Mouse (Mus musculus): ENCODE results near the gene Hist3h2a. TPM values are rescaled to one million over a fixed set of nuclear protein-coding genes. Genes with fewer than 3 reads are reported as not detected.

The Hist3h2a gene
- total and polyA plus RNA-seq, 3 experiments, result 13.5 to 108 (median 107) TPM

DNA sequence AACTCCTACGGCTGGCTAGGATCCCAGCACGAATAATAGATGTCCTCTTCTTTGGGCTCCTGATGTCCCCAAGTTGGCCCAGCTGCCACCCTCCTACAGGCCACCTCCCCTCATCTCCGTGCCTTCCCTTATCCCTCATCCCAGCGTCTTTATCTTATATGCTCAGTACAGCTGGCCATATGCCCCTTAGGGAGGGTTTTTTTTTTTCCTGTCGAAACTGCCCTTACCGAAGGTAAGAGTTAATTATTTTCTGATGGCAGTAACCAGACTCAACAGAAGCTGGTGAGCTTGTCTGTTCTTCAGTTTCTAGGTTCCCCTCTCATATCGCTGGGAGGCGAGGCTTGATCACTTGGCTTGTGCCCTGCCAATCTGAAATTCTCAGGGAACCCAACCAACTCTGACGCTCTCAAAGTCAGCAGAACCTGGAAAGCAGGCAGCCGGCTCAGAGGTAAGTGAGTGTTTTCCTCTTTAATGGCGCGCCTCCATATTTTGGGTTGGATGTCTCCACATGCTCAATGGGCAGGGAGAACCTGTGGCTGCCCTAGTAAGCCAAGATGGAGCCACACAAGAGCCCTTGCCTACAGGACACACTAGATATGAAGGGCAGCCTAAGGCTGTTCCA lies 36.6 kb upstream of the Hist3h2a start, which contains the start of gene Btnl10:
TSS of gene Btnl10 (plus strand) at position 164 of the 622 bp plus-strand sequence.
- H3K4me1 ChIP-seq (ENCODE audit: insufficient read depth, low read depth, low read length), result peaks cover 25% of the 10 kb centered on the region
- DNase-seq (ENCODE audit: low spot score), result no peak
- H3K4me3 ChIP-seq (ENCODE audit: low read depth, low read length), result no peak within 1 kb of the TSS

DNA sequence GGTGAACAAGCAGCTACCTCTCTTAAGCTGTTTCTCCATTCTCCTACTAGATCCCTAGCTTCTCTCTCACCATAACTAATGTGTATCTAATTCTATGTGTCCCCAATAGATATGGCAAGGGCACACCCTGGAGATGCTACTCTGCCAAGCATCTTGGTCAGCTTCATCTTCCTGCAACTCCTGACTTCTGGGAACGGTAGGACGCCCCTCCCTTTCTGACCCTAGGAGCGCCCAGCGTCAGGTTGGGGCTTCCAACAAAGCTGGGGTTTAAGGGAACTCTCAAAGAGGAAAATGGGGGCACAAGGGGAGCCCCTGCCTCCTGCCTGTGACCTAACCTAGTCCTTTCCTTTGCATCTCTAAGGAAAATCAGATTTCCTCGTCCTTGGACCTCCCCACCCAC lies 35.7 kb upstream of the Hist3h2a start:
- Histone ChIP-seq H3K27me3 (ENCODE audit: insufficient read depth, low read length) (peaks cover 58% of the 10 kb centered on the region), H3K4me1 (ENCODE audit: insufficient read depth, low read depth, low read length) (peaks cover 18% of the 10 kb centered on the region), H3K9me3 (replicated peaks) (no peaks in the 10 kb centered on the region), H3K36me3 (replicated peaks) (no peaks in the 10 kb centered on the region), H3K4me3 (ENCODE audit: low read depth, low read length) (no peak overlapping the region)
- no peak for DNase-seq (ENCODE audit: low spot score)
- no peak for ATAC-seq (ENCODE audit: extremely low read depth, insufficient number of reproducible peaks, low FRiP score, poor library complexity, severe bottlenecking)
- no peak for TF ChIP-seq GATA2 (IDR thresholded peaks at IDR 0.05; ENCODE audit: borderline replicate concordance, low read depth, low read length)
- no peak for TF ChIP-seq CTCF (IDR thresholded peaks at IDR 0.05; ENCODE audit: low read depth, low read length)

More for the DNA sequence above, 36.6 kb upstream of the Hist3h2a start, which contains the start of gene Btnl10:
- no peak for ATAC-seq (ENCODE audit: extremely low read depth, insufficient number of reproducible peaks, low FRiP score, poor library complexity, severe bottlenecking)
- Histone ChIP-seq H3K27me3 (ENCODE audit: insufficient read depth, low read length) (peaks cover 49% of the 10 kb centered on the region), H3K9me3 (replicated peaks) (no peaks in the 10 kb centered on the region), H3K36me3 (replicated peaks) (no peaks in the 10 kb centered on the region)
- TF ChIP-seq CTCF (IDR thresholded peaks at IDR 0.05; ENCODE audit: low read depth, low read length) (no peak), POLR2AphosphoS5 (IDR thresholded peaks at IDR 0.05; ENCODE audit: insufficient replicate concordance, low read depth, low read length) (no peak), GATA1 (IDR thresholded peaks at IDR 0.05; ENCODE audit: borderline replicate concordance, low read length) (no peak), TAL1 (conservative IDR thresholded peaks at IDR 0.05; ENCODE audit: low read depth, low read length) (no peak), GATA2 (IDR thresholded peaks at IDR 0.05; ENCODE audit: borderline replicate concordance, low read depth, low read length) (no peak)

DNA sequence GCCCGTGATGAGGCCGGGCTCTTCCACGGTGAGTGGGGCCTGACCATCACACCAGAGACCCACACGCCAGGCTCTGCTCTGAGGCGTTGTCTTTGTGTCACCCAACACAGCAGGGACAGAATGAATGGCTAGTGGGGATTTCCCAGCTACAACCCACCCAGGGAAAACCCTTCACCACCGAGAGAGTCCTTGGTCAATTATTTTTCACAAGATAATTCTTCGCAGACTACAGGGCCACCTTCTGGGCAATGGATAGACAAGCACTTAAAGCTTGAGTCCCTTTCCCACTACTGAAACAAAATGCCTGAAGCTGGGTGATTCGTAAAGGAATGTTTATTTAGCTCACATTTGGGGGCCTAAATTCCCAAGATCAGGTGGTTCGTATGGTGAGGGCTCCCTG lies 32.1 kb upstream of the Hist3h2a start:
- no peak for DNase-seq (ENCODE audit: low spot score)
- no peak for ATAC-seq (ENCODE audit: extremely low read depth, insufficient number of reproducible peaks, low FRiP score, poor library complexity, severe bottlenecking)
- Histone ChIP-seq H3K36me3 (replicated peaks) (no peaks in the 10 kb centered on the region), H3K27me3 (ENCODE audit: insufficient read depth, low read length) (peaks cover 64% of the 10 kb centered on the region), H3K4me3 (ENCODE audit: low read depth, low read length) (no peak overlapping the region), H3K9me3 (replicated peaks) (no peaks in the 10 kb centered on the region), H3K4me1 (ENCODE audit: insufficient read depth, low read depth, low read length) (peaks cover 3% of the 10 kb centered on the region; the same call in 1 of the 2 replicates)
- no peak for TF ChIP-seq CTCF (IDR thresholded peaks at IDR 0.05; ENCODE audit: low read depth, low read length)
- TF ChIP-seq GATA2 (IDR thresholded peaks at IDR 0.05; ENCODE audit: borderline replicate concordance, low read depth, low read length), result no peak
- no peak for TF ChIP-seq GATA1 (IDR thresholded peaks at IDR 0.05; ENCODE audit: borderline replicate concordance, low read length)
- no peak for TF ChIP-seq POLR2AphosphoS5 (IDR thresholded peaks at IDR 0.05; ENCODE audit: insufficient replicate concordance, low read depth, low read length)
- no peak for TF ChIP-seq TAL1 (conservative IDR thresholded peaks at IDR 0.05; ENCODE audit: low read depth, low read length)

DNA sequence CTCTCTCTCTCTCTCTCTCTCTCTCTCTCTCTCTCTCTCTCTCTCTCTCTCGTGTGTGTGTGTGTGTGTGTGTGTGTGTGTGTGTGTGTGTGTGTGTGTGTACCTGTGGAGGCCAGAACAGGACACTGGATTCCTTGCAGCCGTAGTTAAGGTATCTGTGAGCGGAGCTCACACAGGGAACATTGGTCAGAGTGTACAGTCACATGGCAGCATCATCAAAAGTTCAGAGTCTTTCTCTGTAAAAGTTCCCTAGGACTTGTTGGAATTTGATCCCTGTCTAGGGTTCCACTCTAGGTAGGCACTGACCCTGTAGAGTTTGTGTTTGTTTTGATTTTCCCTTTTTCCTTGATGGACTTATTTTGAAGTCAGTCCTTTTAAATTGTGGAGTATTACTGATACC lies 27.8 kb upstream of the Hist3h2a start:
- Histone ChIP-seq H3K4me3 (ENCODE audit: low read depth, low read length) (no peak overlapping the region), H3K36me3 (replicated peaks) (peaks cover 10% of the 10 kb centered on the region), H3K4me1 (ENCODE audit: insufficient read depth, low read depth, low read length) (peaks cover 12% of the 10 kb centered on the region), H3K9me3 (replicated peaks) (no peaks in the 10 kb centered on the region), H3K27me3 (ENCODE audit: insufficient read depth, low read length) (peaks cover 32% of the 10 kb centered on the region)
- no peak for DNase-seq (ENCODE audit: low spot score)
- no peak for TF ChIP-seq POLR2AphosphoS5 (IDR thresholded peaks at IDR 0.05; ENCODE audit: insufficient replicate concordance, low read depth, low read length)
- no peak for TF ChIP-seq GATA1 (IDR thresholded peaks at IDR 0.05; ENCODE audit: borderline replicate concordance, low read length)
- TF ChIP-seq CTCF (IDR thresholded peaks at IDR 0.05; ENCODE audit: low read depth, low read length), result no peak
- TF ChIP-seq GATA2 (IDR thresholded peaks at IDR 0.05; ENCODE audit: borderline replicate concordance, low read depth, low read length), result no peak
- TF ChIP-seq TAL1 (conservative IDR thresholded peaks at IDR 0.05; ENCODE audit: low read depth, low read length), result no peak
- no peak for ATAC-seq (ENCODE audit: extremely low read depth, insufficient number of reproducible peaks, low FRiP score, poor library complexity, severe bottlenecking)

DNA sequence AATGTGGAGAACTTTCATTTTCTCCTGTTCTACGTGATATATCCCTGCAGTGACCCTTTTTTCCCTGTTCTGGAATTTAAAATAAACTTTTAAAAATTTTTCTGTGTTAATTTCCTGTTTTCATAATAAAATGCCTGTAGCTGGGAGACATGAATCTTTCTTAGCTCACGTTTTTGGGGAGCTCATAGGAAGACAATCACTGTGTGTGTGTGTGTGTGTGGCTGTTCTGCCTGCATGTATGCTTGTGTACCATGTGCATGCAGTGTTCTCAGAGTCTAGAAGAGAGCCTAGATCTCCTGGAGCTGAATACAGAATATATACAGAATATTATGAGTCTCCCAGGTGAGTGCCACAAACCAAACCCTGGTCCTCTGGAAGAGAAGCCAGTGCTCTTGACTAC lies 27.4 kb upstream of the Hist3h2a start:
- peaks cover 15% of the 10 kb centered on the region for H3K4me1 ChIP-seq (ENCODE audit: insufficient read depth, low read depth, low read length)
- ATAC-seq (ENCODE audit: extremely low read depth, insufficient number of reproducible peaks, low FRiP score, poor library complexity, severe bottlenecking) (no peak), DNase-seq (ENCODE audit: low spot score) (no peak)
- H3K36me3 ChIP-seq (replicated peaks), result peaks cover 14% of the 10 kb centered on the region
- peaks cover 30% of the 10 kb centered on the region for H3K27me3 ChIP-seq (ENCODE audit: insufficient read depth, low read length)
- TF ChIP-seq TAL1 (conservative IDR thresholded peaks at IDR 0.05; ENCODE audit: low read depth, low read length) (no peak), GATA1 (IDR thresholded peaks at IDR 0.05; ENCODE audit: borderline replicate concordance, low read length) (no peak), POLR2AphosphoS5 (IDR thresholded peaks at IDR 0.05; ENCODE audit: insufficient replicate concordance, low read depth, low read length) (no peak), GATA2 (IDR thresholded peaks at IDR 0.05; ENCODE audit: borderline replicate concordance, low read depth, low read length) (no peak)
- no peak overlapping the region for H3K4me3 ChIP-seq (ENCODE audit: low read depth, low read length)
- H3K9me3 ChIP-seq (replicated peaks), result no peaks in the 10 kb centered on the region

DNA sequence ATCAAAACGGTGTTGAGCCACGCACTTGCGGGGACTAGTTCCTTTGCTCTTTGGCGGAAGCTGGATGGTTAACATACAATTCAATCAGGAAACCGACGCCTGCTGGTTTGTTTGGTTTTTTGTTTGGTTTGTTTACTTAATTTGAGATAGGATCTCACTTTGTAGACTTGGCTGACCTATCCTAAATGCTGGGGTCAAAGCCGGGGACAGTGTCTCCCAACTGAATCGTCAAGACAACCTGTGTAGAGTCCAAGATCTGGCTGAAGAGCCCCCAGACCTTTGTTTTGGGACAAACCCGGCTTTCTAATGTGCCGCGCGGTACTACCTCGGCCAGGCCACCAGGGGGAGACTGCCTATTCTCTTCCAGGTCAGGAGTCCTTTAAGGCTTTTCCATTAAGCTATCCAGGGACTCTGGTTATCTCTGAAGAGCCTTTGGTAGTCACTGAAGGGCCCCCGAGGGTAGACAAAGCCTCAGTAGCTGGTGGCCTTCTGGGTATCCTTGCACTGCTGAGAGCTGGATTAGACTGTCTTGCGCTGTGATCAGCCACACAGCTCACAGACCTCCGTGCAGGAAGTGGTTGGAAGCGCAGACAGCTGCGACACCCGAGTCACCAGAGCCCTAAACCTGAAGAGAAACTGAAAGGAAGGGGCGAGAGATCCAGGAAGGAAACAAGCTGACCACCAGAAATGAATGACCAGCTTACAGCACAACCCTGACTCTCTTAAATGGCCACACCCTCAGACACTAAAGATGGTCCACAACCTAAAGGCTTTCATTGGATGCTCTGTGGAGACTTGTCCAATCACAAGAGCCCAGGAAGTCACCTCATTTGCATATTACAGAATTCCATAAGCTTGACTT lies 26.5 kb upstream of the Hist3h2a start:
- ATAC-seq (ENCODE audit: extremely low read depth, insufficient number of reproducible peaks, low FRiP score, poor library complexity, severe bottlenecking), result no peak
- Histone ChIP-seq H3K4me1 (ENCODE audit: insufficient read depth, low read depth, low read length) (peaks cover 15% of the 10 kb centered on the region), H3K36me3 (replicated peaks) (peaks cover 24% of the 10 kb centered on the region), H3K9me3 (replicated peaks) (no peaks in the 10 kb centered on the region), H3K27me3 (ENCODE audit: insufficient read depth, low read length) (peaks cover 21% of the 10 kb centered on the region), H3K4me3 (ENCODE audit: low read depth, low read length) (peak overlapping the region; percentile 7; the same call in 1 of the 2 replicates)
- TF ChIP-seq TAL1 (conservative IDR thresholded peaks at IDR 0.05; ENCODE audit: low read depth, low read length), result no peak
- TF ChIP-seq GATA2 (IDR thresholded peaks at IDR 0.05; ENCODE audit: borderline replicate concordance, low read depth, low read length), result no peak
- no peak for TF ChIP-seq CTCF (IDR thresholded peaks at IDR 0.05; ENCODE audit: low read depth, low read length)
- TF ChIP-seq POLR2AphosphoS5 (IDR thresholded peaks at IDR 0.05; ENCODE audit: insufficient replicate concordance, low read depth, low read length), result no peak
- no peak for TF ChIP-seq GATA1 (IDR thresholded peaks at IDR 0.05; ENCODE audit: borderline replicate concordance, low read length)
- DNase-seq (ENCODE audit: low spot score), result peak; percentile 28
